Mouse (Mus musculus) limb, embryonic 10.5 days (tissue): ENCODE measurements around the gene Mfsd6l. TPM values are rescaled to one million over a fixed set of nuclear protein-coding genes. Genes with fewer than 3 reads are reported as not detected.

Experiments used
- DNase-seq: peaks from one replicate; pipeline ENCODE4 v3.0.0-alpha.2; 2017; ENCODE audit warnings: low spot score
- H3K27ac ChIP-seq: fragments of 300-500 bp; sonication (generic); 2 replicates; pipeline ENCODE4 v1.5.1; 2016; ENCODE audit warnings: mild to moderate bottlenecking
- H3K27me3 ChIP-seq: fragments of 300-500 bp; sonication (generic); 2 replicates; pipeline ENCODE4 v1.6.1; 2016; ENCODE audit warnings: low read depth, mild to moderate bottlenecking; ENCODE audit not compliant: poor library complexity, severe bottlenecking
- H3K36me3 ChIP-seq: fragments of 300-500 bp; sonication (generic); 2 replicates; pipeline ENCODE4 v1.6.1; 2016; ENCODE audit warnings: mild to moderate bottlenecking, moderate library complexity
- H3K4me1 ChIP-seq: fragments of 300-500 bp; sonication (generic); 2 replicates; pipeline ENCODE4 v1.6.1; 2016
- H3K4me3 ChIP-seq: fragments of 300-500 bp; sonication (generic); 2 replicates; pipeline ENCODE4 v1.5.1; 2016; ENCODE audit warnings: mild to moderate bottlenecking, moderate library complexity
- H3K9me3 ChIP-seq: fragments of 300-500 bp; sonication (generic); replicated peaks from 2 replicates; pipeline ENCODE4 v1.6.1; 2016; ENCODE audit warnings: mild to moderate bottlenecking
- WGBS: fragments of 180-500 bp; shearing (Covaris S2); methylation state at CpG from one replicate; pipeline ENCODE4 v1.1.7; 2016; 5-methylcytosine and 5-hydroxymethylcytosine counted together
- polyA plus RNA-seq: library from polyadenylated mRNA; unstranded; fragments of >200 nt; fragmentation: Nextera tagmentation; extraction: Ambion mirVana; gene quantifications from 2 replicates; pipeline ENCODE4 v1.2.1, GENCODE M21; 2016

Mfsd6l gene
- polyA plus RNA-seq, 1 experiment from 2014 or later, result 0.11 TPM

- peaks cover 16% of the 10 kb centered on the region for H3K27me3 ChIP-seq
- no peak overlapping the region for H3K27ac ChIP-seq
- no peak for DNase-seq
- no peak overlapping the region for H3K4me3 ChIP-seq
- no peaks in the 10 kb centered on the region for H3K4me1 ChIP-seq
- no peaks in the 10 kb centered on the region for H3K9me3 ChIP-seq
- H3K36me3 ChIP-seq, result no peaks in the 10 kb centered on the region
- WGBS, result 82% methylated on average over 13 of the region's 13 CpGs
These were observed 8.5 kb downstream of the Mfsd6l start for GRCm38 (mm10) chr11:68564356-68565031.

DNA sequence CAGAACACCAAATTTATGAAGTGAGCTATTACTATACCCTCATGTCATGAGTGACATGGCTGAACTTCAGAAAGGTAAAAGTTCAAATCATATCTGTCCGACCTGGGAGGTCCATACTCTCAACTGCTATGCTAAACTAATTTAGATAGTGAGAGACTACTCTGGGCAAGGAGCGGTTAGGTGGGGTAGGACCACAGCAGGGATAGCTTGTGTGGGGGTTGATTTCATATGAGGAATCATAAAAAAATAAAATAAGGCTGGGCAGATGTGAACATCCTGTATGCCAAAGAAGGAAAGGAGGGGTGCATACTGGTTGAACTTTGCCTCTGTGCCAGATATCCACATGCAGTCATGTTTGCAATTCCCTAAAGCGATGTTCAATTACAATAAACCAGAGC, 9.0 kb downstream of the Mfsd6l start:
- peaks cover 16% of the 10 kb centered on the region for H3K27me3 ChIP-seq
- no peak overlapping the region for H3K4me3 ChIP-seq
- DNase-seq, result no peak
- H3K27ac ChIP-seq, result no peak overlapping the region
- no peaks in the 10 kb centered on the region for H3K36me3 ChIP-seq
- no peaks in the 10 kb centered on the region for H3K9me3 ChIP-seq
- 87% methylated on average over 3 of the region's 3 CpGs for WGBS
- H3K4me1 ChIP-seq, result no peaks in the 10 kb centered on the region

GRCm38 (mm10) chr11:68566447-68567059, 10.6 kb downstream of the Mfsd6l start:
- H3K9me3 ChIP-seq, result no peaks in the 10 kb centered on the region
- no peaks in the 10 kb centered on the region for H3K4me1 ChIP-seq
- WGBS, result 21% methylated on average over 17 of the region's 17 CpGs
- peak; percentile 81 for DNase-seq
- peak overlapping the region; percentile 43 for H3K4me3 ChIP-seq
- H3K27ac ChIP-seq, result no peak overlapping the region
- peaks cover 16% of the 10 kb centered on the region for H3K27me3 ChIP-seq
- no peaks in the 10 kb centered on the region for H3K36me3 ChIP-seq

- Histone ChIP-seq H3K9me3 (no peaks in the 10 kb centered on the region), H3K4me3 (no peak overlapping the region), H3K4me1 (no peaks in the 10 kb centered on the region), H3K36me3 (no peaks in the 10 kb centered on the region), H3K27me3 (peaks cover 11% of the 10 kb centered on the region), H3K27ac (no peak overlapping the region)
- no peak for DNase-seq
- WGBS, result 87% methylated on average over 5 of the region's 5 CpGs
These were observed 14.9 kb downstream of the Mfsd6l start for GRCm38 (mm10) chr11:68570861-68571260.

- Histone ChIP-seq H3K4me1 (peaks cover 18% of the 10 kb centered on the region), H3K4me3 (no peak overlapping the region), H3K36me3 (no peaks in the 10 kb centered on the region), H3K27ac (no peak overlapping the region), H3K27me3 (no peaks in the 10 kb centered on the region), H3K9me3 (no peaks in the 10 kb centered on the region)
- WGBS, result 83% methylated on average over 1 of the region's 1 CpGs
- no peak for DNase-seq
These were observed 21.1 kb downstream of the Mfsd6l start for GRCm38 (mm10) chr11:68577076-68577475.

- 49% methylated on average over 9 of the region's 9 CpGs for WGBS
- Histone ChIP-seq H3K4me3 (no peak overlapping the region), H3K27ac (peak overlapping the region; percentile 64; the same call in 1 of the 2 replicates), H3K9me3 (no peaks in the 10 kb centered on the region), H3K27me3 (no peaks in the 10 kb centered on the region), H3K36me3 (no peaks in the 10 kb centered on the region), H3K4me1 (peaks cover 18% of the 10 kb centered on the region)
- no peak for DNase-seq
These were observed 23.5 kb downstream of the Mfsd6l start for GRCm38 (mm10) chr11:68579462-68579881.

GRCm38 (mm10) chr11:68580566-68580965, 24.6 kb downstream of the Mfsd6l start:
- no peaks in the 10 kb centered on the region for H3K9me3 ChIP-seq
- H3K36me3 ChIP-seq, result no peaks in the 10 kb centered on the region
- no peaks in the 10 kb centered on the region for H3K27me3 ChIP-seq
- peaks cover 18% of the 10 kb centered on the region for H3K4me1 ChIP-seq
- 58% methylated on average over 6 of the region's 6 CpGs for WGBS
- H3K4me3 ChIP-seq, result no peak overlapping the region
- DNase-seq, result no peak
- H3K27ac ChIP-seq, result peak overlapping the region; percentile 53; the same call in 1 of the 2 replicates

- no peak overlapping the region for H3K4me3 ChIP-seq
- peaks cover 22% of the 10 kb centered on the region for H3K4me1 ChIP-seq
- H3K27me3 ChIP-seq, result no peaks in the 10 kb centered on the region
- no peak overlapping the region for H3K27ac ChIP-seq
- no peaks in the 10 kb centered on the region for H3K9me3 ChIP-seq
- no peaks in the 10 kb centered on the region for H3K36me3 ChIP-seq
- no peak for DNase-seq
- 92% methylated on average over 13 of the region's 13 CpGs for WGBS
These were observed 27.2 kb downstream of the Mfsd6l start for GRCm38 (mm10) chr11:68583225-68583624.

GRCm38 (mm10) chr11:68583906-68584480, 28.0 kb downstream of the Mfsd6l start:
- Histone ChIP-seq H3K9me3 (no peaks in the 10 kb centered on the region), H3K4me3 (no peak overlapping the region), H3K27me3 (no peaks in the 10 kb centered on the region), H3K36me3 (no peaks in the 10 kb centered on the region), H3K27ac (no peak overlapping the region), H3K4me1 (peaks cover 22% of the 10 kb centered on the region)
- no peak for DNase-seq
- WGBS, result 83% methylated on average over 8 of the region's 8 CpGs

GRCm38 (mm10) chr11:68585890-68586289, 29.9 kb downstream of the Mfsd6l start:
- H3K27ac ChIP-seq, result no peak overlapping the region
- H3K27me3 ChIP-seq, result no peaks in the 10 kb centered on the region
- H3K9me3 ChIP-seq, result no peaks in the 10 kb centered on the region
- no peaks in the 10 kb centered on the region for H3K36me3 ChIP-seq
- DNase-seq, result peak; percentile 61
- H3K4me3 ChIP-seq, result no peak overlapping the region
- WGBS, result 18% methylated on average over 3 of the region's 3 CpGs
- H3K4me1 ChIP-seq, result peaks cover 25% of the 10 kb centered on the region

DNA sequence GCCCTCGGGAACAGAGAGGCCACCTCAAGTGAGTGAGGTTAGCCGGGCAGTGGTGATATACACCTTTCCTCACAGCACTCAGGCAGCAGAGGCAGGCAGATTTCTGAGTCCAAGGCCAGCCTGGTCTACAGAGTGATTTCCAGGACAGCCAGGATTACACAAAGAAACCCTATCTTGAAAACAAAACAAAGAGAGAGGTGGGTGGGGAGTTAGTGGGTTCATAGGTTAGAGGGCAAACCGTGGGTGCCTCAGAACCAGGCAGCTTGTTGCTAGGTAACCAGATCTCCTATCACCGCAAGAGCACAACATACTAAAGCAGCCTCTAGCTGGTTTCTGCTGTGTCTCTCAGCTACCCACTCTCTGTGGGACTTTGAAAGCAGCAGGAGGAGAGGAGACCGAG, 30.7 kb downstream of the Mfsd6l start, which contains the start of gene Ccdc42:
TSS of gene Ccdc42 (plus strand) at position 301 of the 400 bp plus-strand sequence.
- no peaks in the 10 kb centered on the region for H3K9me3 ChIP-seq
- DNase-seq, result no peak
- no peaks in the 10 kb centered on the region for H3K36me3 ChIP-seq
- 88% methylated on average over 5 of the region's 5 CpGs for WGBS
- H3K27ac ChIP-seq, result 0 out of 2 replicates have a peak within 1 kb of the TSS, but pooled peaks have one; percentile 19
- no peaks in the 10 kb centered on the region for H3K27me3 ChIP-seq
- H3K4me1 ChIP-seq, result peaks cover 29% of the 10 kb centered on the region
- H3K4me3 ChIP-seq, result no peak within 1 kb of the TSS

DNA sequence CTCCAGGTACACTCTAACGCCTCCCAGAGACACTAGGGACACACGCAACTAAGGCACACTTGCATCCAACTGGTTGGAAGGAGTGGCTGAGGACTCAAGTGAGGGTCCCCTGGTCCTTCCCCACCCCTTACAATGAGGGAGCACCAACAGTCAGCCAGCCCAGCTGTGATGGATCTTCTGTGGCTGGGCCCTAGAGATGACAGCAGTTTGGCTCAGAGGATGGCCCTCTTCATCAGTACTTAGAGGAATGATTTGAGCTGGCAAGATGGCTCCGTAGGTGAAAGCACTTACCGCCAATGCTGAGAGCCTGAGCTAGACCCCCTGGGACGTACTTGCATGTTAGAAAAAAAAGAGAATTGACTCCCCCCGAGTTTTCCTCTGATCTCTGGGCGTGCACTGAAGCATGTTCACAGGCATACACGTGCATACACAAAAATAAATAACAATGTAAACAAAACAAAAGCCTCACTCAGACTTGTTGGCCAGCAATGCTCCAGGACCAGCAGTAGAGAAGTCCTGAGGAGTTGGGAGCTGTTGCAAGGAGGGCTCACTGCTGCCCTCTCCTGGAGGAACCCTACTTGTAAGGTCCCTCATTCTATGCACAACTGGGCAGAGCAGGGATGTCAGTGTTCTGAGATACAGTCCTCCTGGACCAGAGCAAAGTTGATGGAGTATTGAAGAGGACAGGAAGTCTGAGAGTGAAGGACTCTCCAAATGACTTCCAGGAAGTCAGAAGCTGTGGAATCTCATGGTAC, 33.2 kb downstream of the Mfsd6l start:
- Histone ChIP-seq H3K4me3 (no peak overlapping the region), H3K36me3 (no peaks in the 10 kb centered on the region), H3K4me1 (peaks cover 54% of the 10 kb centered on the region), H3K9me3 (no peaks in the 10 kb centered on the region), H3K27ac (no peak overlapping the region), H3K27me3 (no peaks in the 10 kb centered on the region)
- WGBS, result 72% methylated on average over 8 of the region's 8 CpGs
- peak; percentile 82 for DNase-seq

- 13% methylated on average over 5 of the region's 5 CpGs for WGBS
- H3K27ac ChIP-seq, result peak overlapping the region; percentile 61
- H3K4me1 ChIP-seq, result peaks cover 53% of the 10 kb centered on the region
- H3K27me3 ChIP-seq, result no peaks in the 10 kb centered on the region
- H3K4me3 ChIP-seq, result no peak overlapping the region
- H3K36me3 ChIP-seq, result no peaks in the 10 kb centered on the region
- H3K9me3 ChIP-seq, result no peaks in the 10 kb centered on the region
- no peak for DNase-seq
These were observed 35.7 kb downstream of the Mfsd6l start for GRCm38 (mm10) chr11:68591708-68592107.
